Mouse (Mus musculus): Measurements from ENCODE around the gene Olfr1353.

Olfr1353 gene

DNA sequence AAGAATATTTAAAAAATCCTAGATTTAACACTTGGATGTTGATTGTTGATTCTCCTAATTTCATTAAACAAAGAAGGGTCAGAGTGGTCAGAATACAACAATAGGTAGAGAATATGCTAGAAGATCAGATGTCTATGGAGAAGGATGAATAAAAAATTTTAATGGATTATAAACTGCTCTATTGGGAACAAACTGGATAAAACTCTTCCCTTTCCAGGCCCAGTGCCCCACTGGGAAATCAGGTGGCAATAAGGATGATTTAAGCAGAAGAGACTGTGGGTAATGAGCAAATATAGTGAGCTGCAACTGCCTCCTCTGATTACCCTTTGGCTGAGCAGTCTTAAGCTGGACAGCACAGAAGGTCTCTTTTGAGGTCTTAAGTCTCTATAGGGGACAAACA lies at the start of gene Olfr1353:
Gene Olfr1353, plus strand, starts transcription at position 301 of the 400 bp plus-strand sequence.

DNA sequence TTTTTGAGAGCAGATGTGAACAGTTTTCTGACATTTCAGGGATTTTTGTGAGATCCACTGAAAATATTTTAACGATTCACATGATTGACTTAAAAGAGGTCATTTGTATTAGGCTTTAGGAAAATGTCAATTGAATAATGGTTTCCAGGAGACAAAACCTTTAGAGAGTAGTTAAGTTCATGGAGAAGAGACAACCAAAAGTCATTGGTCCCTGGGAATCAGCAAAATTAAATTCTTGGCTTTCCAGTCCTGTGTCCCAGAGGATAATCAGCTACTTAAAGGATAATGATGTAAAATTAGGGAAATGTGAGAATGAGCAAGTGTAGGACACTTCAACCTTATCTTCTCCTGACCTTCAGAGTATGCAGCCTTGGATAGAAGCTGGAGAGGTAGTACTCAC lies 12.8 kb upstream of the Olfr1353 start, which contains the start of gene Olfr8:
Gene Olfr8, plus strand, starts transcription at position 301 of the 400 bp plus-strand sequence.
- 91% methylated on average over 1 of the region's 1 CpGs for WGBS

GRCm38 (mm10) chr10:78980750-78981149 lies 17.6 kb downstream of the Olfr1353 start, which contains the start of gene Olfr1352:
Gene Olfr1352, plus strand, starts transcription at chr10:78981050.

DNA sequence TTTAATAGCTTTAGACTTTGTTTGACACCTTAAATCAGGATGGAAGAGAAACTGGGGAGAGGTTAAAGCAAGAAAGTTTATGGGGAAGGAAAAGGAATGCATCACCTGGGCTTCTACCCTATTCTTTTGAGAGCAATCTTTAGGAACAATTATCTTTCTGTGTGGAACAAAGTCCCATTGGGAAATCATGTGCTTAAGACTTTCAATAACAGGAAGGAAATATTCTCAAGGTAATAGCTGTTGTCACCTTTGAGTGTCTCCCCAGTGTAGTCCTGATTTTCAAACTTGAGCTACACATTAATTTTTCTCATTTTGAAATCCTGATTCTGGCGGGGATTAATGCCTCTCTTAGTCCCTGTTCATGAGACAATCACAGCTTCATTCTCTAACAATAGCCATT lies 49.1 kb downstream of the Olfr1353 start, which contains the start of gene Olfr1351:
Gene Olfr1351, plus strand, starts transcription at position 301 of the 400 bp plus-strand sequence.
- 82% methylated on average over 1 of the region's 1 CpGs for WGBS
